8 mouse cellular contexts compared by ENCODE assay signal in genomic region chr2:93126595-93127165, GRCm38 (mm10).
DNase-seq lines count a peak whose midpoint lies in the region; ATAC-seq lines count a peak whose summit lies in the region.

No protein-coding gene starts in this region.

- 47% methylated on average over 7 of the region's 7 CpGs for WGBS in neural tube, embryonic 13.5 days
- 52% methylated on average over 7 of the region's 7 CpGs for WGBS in neural tube, embryonic 15.5 days
- WGBS in heart, embryonic 11.5 days (ENCODE audit: insufficient replicate concordance) = 49% methylated on average over 7 of the region's 7 CpGs
- 32% methylated on average over 7 of the region's 7 CpGs for WGBS in lung, embryonic 16.5 days
- 34% methylated on average over 7 of the region's 7 CpGs for WGBS in stomach, embryonic 14.5 days

- no peak overlapping the region for H3K4me2 ChIP-seq in neural tube, embryonic 13.5 days
- H3K4me2 ChIP-seq in neural tube, embryonic 15.5 days = no peak overlapping the region
- H3K4me2 ChIP-seq in heart, embryonic 11.5 days = no peak overlapping the region
- no peak overlapping the region for H3K4me2 ChIP-seq in lung, embryonic 16.5 days (ENCODE audit: low read depth, low read length)
- H3K4me2 ChIP-seq in stomach, embryonic 14.5 days (replicated peaks; ENCODE audit: low read depth, low read length) = no peak overlapping the region

- H3K9ac ChIP-seq in neural tube, embryonic 13.5 days = no peak overlapping the region
- H3K9ac ChIP-seq in neural tube, embryonic 15.5 days (replicated peaks) = no peak overlapping the region
- H3K9ac ChIP-seq in heart, embryonic 11.5 days (ENCODE audit: low read depth, low read length) = no peak overlapping the region
- H3K9ac ChIP-seq in lung, embryonic 16.5 days (ENCODE audit: low read length) = no peak overlapping the region
- no peak overlapping the region for H3K9ac ChIP-seq in stomach, embryonic 14.5 days (replicated peaks; ENCODE audit: low read depth, low read length)

- H3K9me3 ChIP-seq in neural tube, embryonic 13.5 days = no peaks in the 10 kb centered on the region
- H3K9me3 ChIP-seq in neural tube, embryonic 15.5 days (replicated peaks) = no peaks in the 10 kb centered on the region
- no peaks in the 10 kb centered on the region for H3K9me3 ChIP-seq in heart, embryonic 11.5 days (replicated peaks; ENCODE audit: control insufficient read depth, low read length)
- H3K9me3 ChIP-seq in lung, embryonic 16.5 days (ENCODE audit: control insufficient read depth, low read length) = no peaks in the 10 kb centered on the region
- no peaks in the 10 kb centered on the region for H3K9me3 ChIP-seq in stomach, embryonic 14.5 days (ENCODE audit: control insufficient read depth, low read depth, low read length)

- no peak overlapping the region for H3K4me3 ChIP-seq in neural tube, embryonic 13.5 days
- H3K4me3 ChIP-seq in neural tube, embryonic 15.5 days (replicated peaks) = no peak overlapping the region
- no peak overlapping the region for H3K4me3 ChIP-seq in heart, embryonic 11.5 days (ENCODE audit: low read depth, low read length)
- no peak overlapping the region for H3K4me3 ChIP-seq in lung, embryonic 16.5 days (ENCODE audit: low read length)
- no peak overlapping the region for H3K4me3 ChIP-seq in stomach, embryonic 14.5 days (ENCODE audit: low read depth, low read length)

- DNase-seq in cerebellum, postnatal 10 days = peak; percentile 79 to 83
- peak; percentile 87 for DNase-seq in kidney, adult 8-10 months
- DNase-seq in c-Kit-positive CD71-positive TER-119-positive erythroid progenitor cells, embryonic 14.5 days (ENCODE audit: low spot score) = no peak

- peak; percentile 40; the same call in 1 of the 2 replicates for ATAC-seq in neural tube, embryonic 13.5 days (ENCODE audit: low read depth)
- ATAC-seq in neural tube, embryonic 15.5 days (ENCODE audit: low FRiP score) = no peak
- ATAC-seq in heart, embryonic 11.5 days (replicated peaks; ENCODE audit: insufficient number of reproducible peaks, low FRiP score, low TSS enrichment) = peak; percentile 70; the same call in 1 of the 2 replicates
- ATAC-seq in lung, embryonic 16.5 days (ENCODE audit: low read depth) = peak; percentile 88
- ATAC-seq in stomach, embryonic 14.5 days (ENCODE audit: insufficient number of reproducible peaks, insufficient read depth, low FRiP score, low read depth) = peak; percentile 35; the same call in 1 of the 2 replicates

- peak overlapping the region; percentile 75 for H3K27ac ChIP-seq in neural tube, embryonic 13.5 days (replicated peaks)
- no peak overlapping the region for H3K27ac ChIP-seq in neural tube, embryonic 15.5 days (replicated peaks)
- peak overlapping the region; percentile 50; the same call in 1 of the 2 replicates for H3K27ac ChIP-seq in heart, embryonic 11.5 days (ENCODE audit: low read depth, low read length)
- no peak overlapping the region for H3K27ac ChIP-seq in lung, embryonic 16.5 days (ENCODE audit: low read length)
- no peak overlapping the region; the same call in 1 of the 2 replicates for H3K27ac ChIP-seq in stomach, embryonic 14.5 days (ENCODE audit: low read length)

- H3K36me3 ChIP-seq in neural tube, embryonic 13.5 days = no peaks in the 10 kb centered on the region
- H3K36me3 ChIP-seq in neural tube, embryonic 15.5 days = no peaks in the 10 kb centered on the region
- no peaks in the 10 kb centered on the region for H3K36me3 ChIP-seq in heart, embryonic 11.5 days (ENCODE audit: control insufficient read depth, insufficient read depth, low read length)
- no peaks in the 10 kb centered on the region for H3K36me3 ChIP-seq in lung, embryonic 16.5 days (ENCODE audit: control insufficient read depth, insufficient read depth, low read length)
- H3K36me3 ChIP-seq in stomach, embryonic 14.5 days (ENCODE audit: control insufficient read depth, insufficient read depth, low read length) = no peaks in the 10 kb centered on the region

- no peaks in the 10 kb centered on the region for H3K27me3 ChIP-seq in neural tube, embryonic 13.5 days
- no peaks in the 10 kb centered on the region for H3K27me3 ChIP-seq in neural tube, embryonic 15.5 days (replicated peaks)
- no peaks in the 10 kb centered on the region for H3K27me3 ChIP-seq in heart, embryonic 11.5 days (ENCODE audit: control insufficient read depth, insufficient read depth, low read length)
- H3K27me3 ChIP-seq in lung, embryonic 16.5 days (ENCODE audit: control insufficient read depth, insufficient read depth, low read depth, low read length) = no peaks in the 10 kb centered on the region
- no peaks in the 10 kb centered on the region for H3K27me3 ChIP-seq in stomach, embryonic 14.5 days (ENCODE audit: control insufficient read depth, insufficient read depth, low read length)

- peaks cover 41% of the 10 kb centered on the region for H3K4me1 ChIP-seq in neural tube, embryonic 13.5 days (replicated peaks)
- H3K4me1 ChIP-seq in neural tube, embryonic 15.5 days = peaks cover 28% of the 10 kb centered on the region
- peaks cover 4% of the 10 kb centered on the region for H3K4me1 ChIP-seq in heart, embryonic 11.5 days (ENCODE audit: control insufficient read depth, insufficient read depth, low read length)
- peaks cover 7% of the 10 kb centered on the region; the same call in 1 of the 2 replicates for H3K4me1 ChIP-seq in lung, embryonic 16.5 days (replicated peaks; ENCODE audit: control insufficient read depth, insufficient read depth, low read length)
- peaks cover 9% of the 10 kb centered on the region; the same call in 1 of the 2 replicates for H3K4me1 ChIP-seq in stomach, embryonic 14.5 days (ENCODE audit: control insufficient read depth, insufficient read depth, low read length)

Comparison
In these comparisons a context has a peak if more than half of its experiments do, and no peak if none do; other contexts are left out.
1. H3K27ac ChIP-seq: peak in neural tube, embryonic 13.5 days (single experiment) and heart, embryonic 11.5 days (single experiment); none in neural tube, embryonic 15.5 days (single experiment), lung, embryonic 16.5 days (single experiment) and stomach, embryonic 14.5 days (single experiment).